Mouse (Mus musculus) thymus, adult 2 months (tissue): Measurements from ENCODE around the gene Cpne9.

Source experiments
- CTCF ChIP-seq: fragments of 200-500 bp; IDR thresholded peaks from 2 replicates; pipeline ENCODE4 v1.5.1; 2012; ENCODE audit warnings: mild to moderate bottlenecking, control low read depth, low read length, moderate library complexity, borderline replicate concordance; ENCODE audit not compliant: control insufficient read depth, poor library complexity, insufficient read depth; ENCODE audit errors: extremely low read depth
- POLR2A ChIP-seq: fragments of 200-500 bp; IDR thresholded peaks from 2 replicates; pipeline ENCODE4 v1.6.1; 2012; ENCODE audit warnings: mild to moderate bottlenecking, low read length, control low read depth, moderate library complexity; ENCODE audit not compliant: control insufficient read depth, poor library complexity, insufficient read depth; ENCODE audit errors: extremely low read depth

DNA sequence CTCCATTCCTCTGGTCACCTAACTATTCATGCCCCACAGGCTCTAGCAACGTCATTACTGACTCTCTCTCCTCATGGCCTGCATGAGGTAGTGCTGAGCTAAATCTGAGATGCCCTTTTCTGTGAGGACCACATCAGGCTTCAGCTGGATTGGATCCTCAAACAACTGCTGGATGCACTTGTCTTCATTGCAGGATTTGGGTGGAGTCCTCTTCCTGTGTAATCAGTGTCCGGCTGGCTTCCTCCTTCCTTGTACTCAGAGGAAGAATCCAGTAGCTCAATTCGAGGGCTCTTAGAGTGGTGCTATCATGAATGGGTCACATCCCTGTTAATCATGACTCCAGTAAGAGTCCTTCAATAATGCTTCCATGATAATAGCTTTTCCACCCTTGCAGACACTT lies 71.6 kb downstream of the Cpne9 start:
- TF ChIP-seq CTCF (no peak), POLR2A (no peak)
